Mouse (Mus musculus): Measurements from ENCODE around the gene Fcrla.

Gene Fcrla

DNA sequence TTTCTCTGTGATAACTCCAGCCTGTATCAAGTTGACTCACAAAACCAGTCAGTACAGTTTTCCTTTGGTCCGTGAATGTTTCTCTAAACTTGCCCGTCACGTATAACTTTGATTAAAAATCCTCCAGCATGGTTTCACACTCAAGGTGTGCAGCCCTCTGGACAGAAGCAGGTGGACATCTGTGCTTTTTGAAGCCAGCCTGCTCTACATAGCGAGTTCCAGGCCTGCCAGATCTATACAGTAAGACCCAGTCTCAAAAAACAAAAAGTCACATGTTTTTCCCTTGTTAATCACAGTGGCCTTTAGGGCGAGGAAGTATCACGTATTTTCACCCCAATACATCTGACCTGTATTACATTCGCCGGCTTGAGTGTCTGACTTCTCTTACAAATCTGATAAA is 43.0 kb downstream of the Fcrla start:
- DNase-seq = no peak

DNA sequence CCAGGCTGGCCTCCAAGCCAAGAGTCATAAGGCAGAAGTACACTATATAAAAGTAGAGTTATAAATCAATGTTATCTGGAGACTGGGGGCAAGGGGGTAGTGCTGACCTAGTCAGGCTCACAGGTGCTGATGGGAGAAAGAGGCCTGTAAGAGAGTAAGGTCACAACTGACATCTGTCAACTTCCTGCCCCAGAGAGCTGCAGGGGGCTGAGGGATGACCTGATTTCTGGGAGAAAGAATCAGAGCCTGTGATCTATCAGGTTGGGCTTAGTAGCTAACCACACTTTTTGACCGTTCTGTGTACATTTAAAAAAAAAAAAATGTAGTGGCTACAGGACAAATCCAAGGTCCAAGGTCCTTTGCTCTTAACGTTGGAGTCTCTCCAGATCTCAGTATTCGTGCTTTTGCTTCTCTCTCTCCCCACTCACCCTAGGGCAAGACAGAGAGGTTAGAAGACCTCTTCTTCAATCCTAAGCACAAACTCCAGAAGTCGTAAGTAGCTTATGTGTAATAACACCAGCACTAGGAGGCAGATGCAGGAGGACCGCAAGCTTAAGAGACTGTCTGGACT is 44.4 kb downstream of the Fcrla start:
- no peak for DNase-seq

DNA sequence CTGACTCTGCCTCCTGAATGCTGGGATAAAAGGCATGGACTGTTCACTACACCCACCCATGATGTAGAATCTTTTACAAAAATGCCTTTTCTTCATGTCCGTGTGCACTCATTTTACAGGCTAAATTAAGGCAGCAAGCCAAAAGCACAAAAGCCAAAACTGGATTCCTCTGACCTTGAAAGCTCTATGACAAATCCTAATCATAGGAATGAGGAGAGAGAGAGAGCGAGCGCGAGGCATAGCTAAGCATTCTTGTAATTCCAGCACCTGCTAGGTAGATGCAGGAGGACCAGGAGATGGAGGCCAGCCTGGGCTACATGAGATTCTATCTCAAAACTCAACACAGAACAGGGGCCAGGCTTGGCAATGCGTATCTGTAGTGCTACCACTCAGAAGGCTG is 50.5 kb downstream of the Fcrla start:
- DNase-seq = no peak

DNA sequence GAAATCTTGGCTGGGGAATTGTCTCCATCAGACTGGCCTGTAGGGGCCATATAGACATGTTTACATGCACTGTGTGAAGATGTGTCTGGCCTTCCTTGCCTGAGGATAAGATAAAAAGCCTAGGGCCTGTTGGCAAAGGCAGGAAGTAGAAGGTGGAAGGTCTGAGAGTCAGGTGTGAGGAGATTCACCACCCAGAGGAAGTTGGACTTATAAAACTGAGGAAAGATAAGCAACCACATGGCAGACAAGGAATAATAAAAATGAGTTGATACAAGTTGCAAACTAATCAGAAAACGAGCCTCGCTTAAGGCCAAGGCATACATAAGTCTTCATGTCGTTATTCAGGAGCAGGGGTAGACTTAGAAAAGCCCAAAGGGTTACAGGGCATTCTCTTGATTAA is 51.7 kb downstream of the Fcrla start:
- no peak for DNase-seq

DNA sequence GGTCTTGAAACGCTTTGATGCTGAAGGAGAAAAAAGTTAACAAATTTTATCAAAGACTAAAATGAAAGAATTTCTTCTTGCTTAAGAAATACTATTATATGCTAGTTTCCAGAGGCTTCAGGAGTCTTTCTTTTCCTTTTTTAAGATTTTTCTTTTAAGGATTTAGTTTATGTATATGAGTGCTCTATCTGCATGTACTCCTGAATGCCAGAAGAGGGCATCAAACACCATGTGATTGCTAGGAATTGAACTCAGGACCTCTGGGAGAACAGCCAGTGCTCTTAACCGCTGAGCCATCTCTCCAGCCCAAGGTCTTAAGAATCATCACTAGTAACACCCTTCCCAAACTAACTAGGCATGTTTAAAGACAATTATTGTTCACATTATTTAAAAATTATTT is 55.4 kb downstream of the Fcrla start:
- no peak for DNase-seq

DNA sequence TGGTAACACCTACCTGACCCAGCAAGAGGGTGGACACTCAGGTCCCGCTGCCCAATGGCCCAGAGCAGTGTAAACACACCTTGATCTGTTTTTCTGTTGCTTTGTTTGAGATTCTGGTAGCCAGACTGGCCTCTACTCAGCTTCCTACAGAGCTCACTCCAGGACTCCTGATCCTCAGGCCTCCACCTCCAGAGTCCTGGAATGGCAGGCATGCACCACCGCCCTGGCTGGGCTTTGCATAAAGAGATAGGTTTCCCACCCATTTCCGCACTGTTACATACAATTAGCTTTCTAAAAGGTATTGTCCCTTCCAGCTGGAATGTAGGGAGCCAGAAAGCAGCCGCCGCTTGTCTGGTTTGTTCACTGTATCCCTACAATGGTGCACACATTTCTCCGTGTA is 56.0 kb downstream of the Fcrla start:
- no peak for DNase-seq

DNA sequence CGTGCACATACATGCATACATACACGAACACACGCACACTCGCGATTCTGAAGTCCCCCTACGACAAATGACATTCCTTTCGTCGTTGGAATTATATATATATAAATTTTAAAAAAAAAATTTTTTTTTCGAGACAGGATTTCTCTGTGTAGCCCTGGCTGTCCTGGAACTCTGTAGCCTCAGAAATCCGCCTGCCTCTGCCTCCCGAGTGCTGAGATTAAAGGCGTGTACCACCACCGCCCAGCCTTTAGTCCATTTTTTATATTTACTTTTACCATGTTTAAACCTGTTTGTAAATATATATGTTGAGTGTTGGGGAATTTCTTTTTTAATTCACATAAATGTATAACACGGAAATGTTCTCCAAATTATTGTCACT is 58.5 kb downstream of the Fcrla start:
- DNase-seq = no peak

DNA sequence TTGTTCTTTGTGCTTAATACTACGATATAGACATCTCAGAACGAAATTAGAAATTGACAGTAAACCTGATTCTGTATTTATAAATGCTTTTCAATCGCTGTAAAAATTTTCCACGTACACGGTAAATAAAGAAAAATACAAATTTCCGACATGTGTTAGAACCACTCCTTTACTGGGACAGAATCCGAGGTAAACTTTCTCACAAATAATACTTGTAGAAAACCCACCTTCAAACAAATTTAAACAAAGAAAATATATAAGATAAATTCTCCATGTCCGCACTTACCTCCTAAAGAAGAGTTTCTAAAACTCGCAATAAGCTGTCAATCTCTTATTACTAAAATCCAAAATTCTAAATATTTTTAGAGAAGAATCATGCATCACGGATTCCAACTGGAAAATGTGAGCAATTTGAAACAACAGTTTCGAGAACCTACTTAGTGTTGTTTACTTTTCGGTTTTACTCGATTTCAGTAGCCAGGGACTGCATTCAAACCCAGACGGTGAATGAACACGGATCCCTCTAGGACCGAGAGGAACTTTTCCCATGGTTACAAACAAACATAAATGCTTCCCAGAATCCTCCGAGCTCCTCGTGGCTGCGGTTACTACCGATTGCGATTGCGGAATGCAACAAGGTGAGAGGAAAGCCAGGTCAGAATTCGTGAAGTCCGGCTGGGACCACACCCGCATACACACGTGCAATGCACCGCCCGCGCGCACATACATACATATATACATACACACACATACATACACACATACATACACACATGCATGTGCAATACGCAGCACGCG is 59.1 kb downstream of the Fcrla start:
- peak; percentile 78 for DNase-seq

DNA sequence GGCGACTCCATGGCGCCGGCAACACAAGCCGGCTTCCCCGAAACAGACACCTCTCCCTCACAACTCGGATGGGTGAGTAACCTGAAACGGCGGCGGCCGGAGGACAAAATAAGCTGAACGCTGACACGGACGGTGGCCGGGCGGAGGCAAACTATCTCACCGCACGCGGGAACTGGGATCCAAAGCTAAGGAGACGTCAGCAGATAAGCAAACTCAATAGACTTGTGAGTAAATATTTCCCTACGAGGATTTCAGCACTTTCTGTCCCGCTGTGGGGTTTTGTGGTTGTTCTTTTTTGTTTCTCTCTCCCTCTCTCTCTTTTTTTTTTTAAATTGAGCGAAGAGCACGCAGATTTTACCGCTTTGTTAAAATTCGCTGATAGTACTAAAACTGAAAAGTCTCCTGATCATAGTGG is 59.7 kb downstream of the Fcrla start, which contains the start of gene Atf6:
Gene Atf6, minus strand, starts transcription at position 81 of the 415 bp plus-strand sequence.
- DNase-seq = peak; percentile 96

Measured in kidney, postnatal 10 days (tissue).